Mouse (Mus musculus) kidney, embryonic 14.5 days (tissue): Measurements from ENCODE around the gene Pradc1. TPM values are rescaled to one million over a fixed set of nuclear protein-coding genes. Genes with fewer than 3 reads are reported as not detected.

Source experiments
- ATAC-seq: fragments of 200-750 bp; cut with Nextera tagmentation; 2 replicates; pipeline ENCODE4 v1.8.0; 2017; ENCODE audit warnings: moderate number of reproducible peaks, mild to moderate bottlenecking, moderate TSS enrichment, moderate library complexity; ENCODE audit not compliant: low FRiP score, low TSS enrichment
- H3K27ac ChIP-seq: fragments of 300-500 bp; sonication (generic); 2 replicates; pipeline ENCODE4 v1.5.1; 2014; ENCODE audit warnings: low read depth, mild to moderate bottlenecking, low read length, moderate library complexity, mixed read lengths
- H3K27me3 ChIP-seq: fragments of 300-500 bp; sonication (generic); 2 replicates; pipeline ENCODE4 v1.6.1; 2014; ENCODE audit warnings: mild to moderate bottlenecking, low read length; ENCODE audit not compliant: control insufficient read depth, insufficient read depth
- H3K36me3 ChIP-seq: fragments of 300-500 bp; sonication (generic); 2 replicates; pipeline ENCODE4 v1.6.1; 2014; ENCODE audit warnings: low read length, mixed read lengths; ENCODE audit not compliant: control insufficient read depth, insufficient read depth
- H3K4me1 ChIP-seq: fragments of 300-500 bp; sonication (generic); 2 replicates; pipeline ENCODE4 v1.6.1; 2014; ENCODE audit warnings: low read length, mixed read lengths; ENCODE audit not compliant: control insufficient read depth, insufficient read depth
- H3K4me2 ChIP-seq: fragments of 300-500 bp; sonication (generic); replicated peaks from 2 replicates; pipeline ENCODE4 v1.6.1; 2014; ENCODE audit warnings: low read depth, mild to moderate bottlenecking, low read length
- H3K4me3 ChIP-seq: fragments of 300-500 bp; sonication (generic); 2 replicates; pipeline ENCODE4 v1.5.1; 2014; ENCODE audit warnings: mild to moderate bottlenecking, low read length
- H3K9ac ChIP-seq: fragments of 300-500 bp; sonication (generic); 2 replicates; pipeline ENCODE4 v1.6.1; 2014; ENCODE audit warnings: low read depth, mild to moderate bottlenecking, low read length, moderate library complexity
- H3K9me3 ChIP-seq: fragments of 300-500 bp; sonication (generic); 2 replicates; pipeline ENCODE4 v1.6.1; 2016; ENCODE audit warnings: low read length; ENCODE audit not compliant: control insufficient read depth
- WGBS: fragments of 180-500 bp; shearing (Covaris S2); extraction: QIAGEN DNeasy Blood & Tissue Kit; methylation state at CpG from one replicate; pipeline ENCODE4 v1.1.7; 2014; 5-methylcytosine and 5-hydroxymethylcytosine counted together
- polyA plus RNA-seq: library from polyadenylated mRNA; unstranded; fragments of >200 nt; fragmentation: Nextera tagmentation; extraction: Ambion mirVana; gene quantifications from 2 replicates; pipeline ENCODE4 v1.2.1, GENCODE M21; 2014

Gene Pradc1
- polyA plus RNA-seq, 1 experiment from 2014 or later: 23.3 TPM

DNA sequence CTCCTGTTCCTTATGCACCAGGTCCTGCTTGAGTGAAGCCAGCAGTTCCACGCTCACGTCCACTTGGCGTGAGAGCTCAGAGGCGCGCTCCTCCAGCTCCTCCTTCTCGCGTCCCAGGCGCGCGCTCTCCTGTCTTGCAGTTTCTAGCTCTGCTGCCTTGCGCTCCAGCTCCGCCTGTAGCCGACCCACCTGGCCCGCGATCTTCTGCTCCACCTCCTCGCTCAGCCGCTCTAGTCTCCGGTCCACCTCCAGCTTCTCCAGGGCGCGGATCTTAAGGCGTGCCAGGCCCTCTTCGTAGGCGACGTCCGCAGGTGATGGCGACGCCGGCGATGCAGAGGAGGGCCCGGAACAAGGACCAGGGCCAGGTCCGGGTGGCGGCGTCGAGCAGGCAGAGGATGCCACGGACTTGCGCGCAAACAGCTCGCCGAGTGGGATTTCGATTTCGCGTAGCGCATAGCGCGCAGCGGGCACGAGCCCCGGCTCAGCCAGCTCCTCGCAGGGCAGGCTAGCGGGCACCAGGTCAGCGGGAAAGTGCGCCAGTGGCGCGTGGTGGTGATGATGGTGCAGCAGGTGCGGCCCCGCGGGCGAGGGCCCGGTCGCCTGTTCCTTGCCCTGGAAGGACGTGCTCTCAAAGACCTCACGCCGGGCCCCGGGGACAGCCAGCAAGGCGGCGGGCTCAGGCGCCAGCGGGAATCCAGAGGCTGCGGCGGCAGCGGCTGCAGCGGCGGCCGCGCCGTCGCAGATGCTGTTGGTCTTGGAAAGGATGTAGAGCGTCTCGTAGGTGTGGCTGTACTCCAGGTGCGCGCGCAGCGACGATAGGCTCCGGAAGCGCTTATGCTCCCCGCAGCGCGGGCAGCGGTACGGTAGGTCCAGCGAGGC, 32.3 kb upstream of the Pradc1 start:
- 2% methylated on average over 91 of the region's 92 CpGs for WGBS
- H3K36me3 ChIP-seq: no peaks in the 10 kb centered on the region
- H3K9ac ChIP-seq: peak overlapping the region; percentile 31; the same call in 1 of the 2 replicates
- peak overlapping the region; percentile 32 for H3K4me3 ChIP-seq
- H3K27ac ChIP-seq: no peak overlapping the region
- peaks cover 38% of the 10 kb centered on the region for H3K27me3 ChIP-seq
- no peaks in the 10 kb centered on the region; the same call in 1 of the 2 replicates for H3K4me1 ChIP-seq
- ATAC-seq: no peak
- H3K9me3 ChIP-seq: no peaks in the 10 kb centered on the region
- peak overlapping the region; percentile 42 for H3K4me2 ChIP-seq

DNA sequence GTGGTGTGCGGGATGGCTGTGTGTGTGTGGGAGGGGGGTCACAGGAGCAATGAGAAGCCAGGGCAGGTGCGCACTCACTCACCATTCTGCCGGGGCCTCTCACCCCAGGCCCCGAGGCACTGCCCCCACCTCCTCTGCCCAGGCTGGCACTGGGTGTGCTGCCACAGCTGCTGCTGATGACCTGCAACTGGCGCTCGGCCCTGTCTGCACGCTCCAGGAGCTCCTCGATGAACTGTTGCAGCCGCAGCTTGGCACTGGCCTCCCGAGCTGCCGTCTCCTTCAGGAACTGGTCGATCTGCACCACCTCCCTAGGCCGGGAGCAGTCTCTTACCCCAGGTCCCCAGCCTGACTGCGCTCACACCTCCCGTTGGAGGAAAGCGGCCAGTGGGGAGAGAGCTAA, 28.9 kb upstream of the Pradc1 start:
- Histone ChIP-seq H3K4me2 (no peak overlapping the region), H3K9me3 (no peaks in the 10 kb centered on the region), H3K27me3 (peaks cover 41% of the 10 kb centered on the region), H3K27ac (no peak overlapping the region), H3K4me3 (no peak overlapping the region), H3K36me3 (no peaks in the 10 kb centered on the region), H3K4me1 (no peaks in the 10 kb centered on the region), H3K9ac (no peak overlapping the region)
- peak; percentile 9; the same call in 1 of the 2 replicates for ATAC-seq
- 40% methylated on average over 16 of the region's 16 CpGs for WGBS

DNA sequence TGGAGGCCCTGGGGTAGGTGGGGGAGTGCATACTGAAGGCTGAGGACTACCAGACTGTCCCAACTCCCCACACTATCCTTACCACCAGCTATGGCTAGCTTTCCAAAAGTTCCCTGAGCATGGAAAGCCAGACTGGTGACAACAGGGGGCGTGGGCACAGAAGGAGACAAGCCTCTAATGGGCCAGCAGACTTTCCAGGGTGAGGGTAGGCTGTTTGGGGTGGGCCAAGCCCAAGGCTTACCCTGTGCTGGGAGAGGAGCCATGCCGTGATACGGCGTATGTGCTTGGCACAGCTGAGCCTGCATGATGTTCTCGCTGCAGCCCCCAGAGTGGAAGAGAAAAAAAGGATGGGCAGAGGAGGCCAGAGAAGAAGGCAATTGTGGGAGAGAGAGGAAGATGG, 28.2 kb upstream of the Pradc1 start:
- Histone ChIP-seq H3K9me3 (no peaks in the 10 kb centered on the region), H3K4me1 (no peaks in the 10 kb centered on the region), H3K36me3 (no peaks in the 10 kb centered on the region), H3K9ac (no peak overlapping the region), H3K4me3 (no peak overlapping the region), H3K4me2 (no peak overlapping the region), H3K27me3 (peaks cover 34% of the 10 kb centered on the region), H3K27ac (no peak overlapping the region)
- 88% methylated on average over 5 of the region's 5 CpGs for WGBS
- ATAC-seq: no peak

DNA sequence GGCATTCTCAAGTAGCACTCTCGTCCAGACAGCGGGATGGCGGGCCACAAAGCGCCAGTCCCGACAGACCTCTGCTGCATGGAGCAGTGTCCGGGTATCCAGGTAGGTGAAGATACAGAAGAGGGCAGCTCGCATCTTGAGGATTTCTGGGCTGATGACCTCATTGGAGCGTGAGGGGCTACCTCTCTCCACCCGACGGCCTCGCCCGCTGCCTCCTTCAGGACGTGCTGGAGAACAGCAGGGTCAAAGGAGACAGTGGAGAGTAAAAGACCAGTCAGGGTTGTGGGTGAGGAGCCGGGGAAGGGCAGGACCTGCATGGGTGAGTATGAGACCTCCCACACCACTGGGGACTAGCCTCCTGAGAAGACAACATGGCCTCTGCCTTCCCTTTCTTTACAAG, 26.6 kb upstream of the Pradc1 start:
- no peak overlapping the region for H3K27ac ChIP-seq
- no peak overlapping the region for H3K4me3 ChIP-seq
- WGBS: 37% methylated on average over 14 of the region's 14 CpGs
- H3K27me3 ChIP-seq: peaks cover 19% of the 10 kb centered on the region
- H3K4me1 ChIP-seq: no peaks in the 10 kb centered on the region
- H3K4me2 ChIP-seq: no peak overlapping the region
- H3K36me3 ChIP-seq: no peaks in the 10 kb centered on the region
- no peak for ATAC-seq
- H3K9ac ChIP-seq: no peak overlapping the region
- no peaks in the 10 kb centered on the region for H3K9me3 ChIP-seq

DNA sequence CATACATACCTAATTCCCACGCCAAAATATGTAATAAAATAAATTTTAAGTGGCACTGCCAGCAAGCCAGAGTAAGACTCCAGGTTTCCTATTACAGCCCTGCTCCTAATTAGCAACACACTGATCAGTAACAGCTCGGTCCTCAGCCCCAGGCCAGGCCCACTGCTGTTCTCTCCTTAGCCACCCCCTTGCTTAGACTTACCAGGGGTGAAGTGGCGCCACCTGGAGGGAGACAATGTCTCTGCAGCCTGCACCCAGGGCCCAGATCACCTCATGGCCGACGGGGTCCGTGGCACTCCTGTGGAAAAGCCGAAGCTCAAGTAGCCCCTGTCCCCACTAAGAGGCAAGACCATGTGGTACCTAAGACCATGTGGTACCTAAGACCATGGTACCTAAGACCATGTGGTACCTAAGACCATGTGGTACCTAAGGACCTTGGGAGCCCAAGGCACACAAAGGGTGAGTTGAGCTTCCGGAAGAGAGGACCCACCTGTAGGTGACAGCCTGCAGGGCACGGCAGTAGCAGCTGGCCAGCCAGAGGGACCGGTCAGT, 25.7 kb upstream of the Pradc1 start:
- 33% methylated on average over 10 of the region's 10 CpGs for WGBS
- Histone ChIP-seq H3K27me3 (peaks cover 10% of the 10 kb centered on the region; the same call in 1 of the 2 replicates), H3K4me2 (no peak overlapping the region), H3K36me3 (no peaks in the 10 kb centered on the region), H3K9ac (no peak overlapping the region), H3K9me3 (no peaks in the 10 kb centered on the region), H3K27ac (no peak overlapping the region), H3K4me3 (no peak overlapping the region), H3K4me1 (no peaks in the 10 kb centered on the region)
- no peak for ATAC-seq

DNA sequence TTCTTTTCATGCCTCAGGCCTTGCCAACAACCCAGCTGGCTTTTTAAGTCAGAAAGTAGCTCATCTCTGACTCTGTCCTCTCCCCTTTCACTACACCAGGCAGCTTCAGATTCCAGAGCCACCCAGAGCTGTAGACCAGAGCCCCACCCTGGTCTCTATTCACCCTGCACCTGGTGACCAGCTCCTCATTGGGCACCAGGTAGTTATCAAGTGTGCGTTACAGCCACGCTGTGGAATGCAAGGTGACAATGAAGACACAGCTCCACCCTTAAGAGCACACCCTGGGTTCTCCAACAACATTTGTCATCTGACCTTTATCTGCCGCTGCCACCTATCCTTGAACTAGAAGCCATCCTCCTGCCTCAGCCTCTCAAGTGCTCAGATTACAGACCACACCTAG, 23.8 kb upstream of the Pradc1 start:
- Histone ChIP-seq H3K9ac (no peak overlapping the region), H3K4me3 (no peak overlapping the region), H3K4me1 (no peaks in the 10 kb centered on the region), H3K9me3 (no peaks in the 10 kb centered on the region), H3K27ac (no peak overlapping the region), H3K4me2 (no peak overlapping the region), H3K27me3 (peaks cover 8% of the 10 kb centered on the region; the same call in 1 of the 2 replicates), H3K36me3 (no peaks in the 10 kb centered on the region)
- WGBS: 82% methylated on average over 3 of the region's 3 CpGs
- ATAC-seq: no peak

DNA sequence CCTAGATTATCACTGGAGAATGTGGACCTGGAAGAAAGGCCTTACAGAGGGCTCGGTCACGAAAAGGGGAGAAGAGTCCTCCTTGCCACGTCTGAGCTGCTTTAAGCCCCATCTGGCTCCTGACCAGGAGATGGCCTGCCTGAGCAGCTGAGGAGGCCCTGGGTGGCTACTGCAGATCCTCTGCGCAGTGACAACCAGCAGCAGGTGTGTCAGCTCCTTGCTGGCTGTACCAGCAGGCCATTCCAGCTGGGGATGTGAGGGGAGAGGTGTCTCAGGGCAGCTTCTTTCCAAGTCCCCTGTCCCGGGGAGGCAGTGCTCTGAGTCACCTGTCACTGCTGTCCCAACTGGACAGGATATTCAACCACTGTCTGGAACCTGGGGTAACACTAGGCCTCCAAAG, 20.8 kb upstream of the Pradc1 start:
- no peak for ATAC-seq
- H3K27me3 ChIP-seq: peaks cover under 1% of the 10 kb centered on the region; the same call in 1 of the 2 replicates
- H3K4me1 ChIP-seq: no peaks in the 10 kb centered on the region
- H3K9ac ChIP-seq: no peak overlapping the region
- no peaks in the 10 kb centered on the region for H3K9me3 ChIP-seq
- H3K4me3 ChIP-seq: no peak overlapping the region
- no peak overlapping the region for H3K27ac ChIP-seq
- H3K4me2 ChIP-seq: no peak overlapping the region
- H3K36me3 ChIP-seq: peaks cover 25% of the 10 kb centered on the region
- WGBS: 60% methylated on average over 5 of the region's 5 CpGs

DNA sequence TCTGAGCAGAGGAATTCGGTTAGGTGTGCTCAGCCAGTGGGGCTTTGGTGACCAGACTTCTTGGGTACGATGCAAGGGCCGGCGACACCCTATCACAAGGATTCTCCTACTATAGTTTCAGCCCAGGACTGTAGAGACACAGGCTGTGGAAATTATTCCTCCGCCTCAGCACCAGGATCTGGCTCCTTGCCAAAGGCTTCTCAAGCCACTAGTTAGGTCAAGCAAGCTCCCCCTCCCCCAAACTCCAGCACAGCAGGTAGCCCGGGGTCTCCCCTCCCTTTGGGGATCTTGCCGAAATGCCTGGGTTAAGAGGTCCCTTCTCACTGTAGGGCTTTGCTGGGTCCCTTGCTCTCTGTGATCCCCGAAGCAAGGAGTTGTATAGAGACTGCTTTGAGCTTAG, 20.2 kb upstream of the Pradc1 start:
- Histone ChIP-seq H3K36me3 (peaks cover 31% of the 10 kb centered on the region), H3K27me3 (no peaks in the 10 kb centered on the region), H3K4me3 (no peak overlapping the region), H3K4me2 (no peak overlapping the region), H3K27ac (no peak overlapping the region), H3K9me3 (no peaks in the 10 kb centered on the region), H3K4me1 (no peaks in the 10 kb centered on the region), H3K9ac (no peak overlapping the region)
- 61% methylated on average over 8 of the region's 8 CpGs for WGBS
- ATAC-seq: no peak
